Mouse (Mus musculus) midbrain, embryonic 11.5 days (tissue): ENCODE data around the gene Tfap2d. TPM values are rescaled to one million over a fixed set of nuclear protein-coding genes. Genes with fewer than 3 reads are reported as not detected.
A peak's percentile ranks its signal among the peaks of the same experiment; 100 is the strongest.

Experiments
- ATAC-seq: fragments of 200-750 bp; cut with Nextera tagmentation; 2 replicates; pipeline ENCODE4 v1.8.0; 2017; ENCODE audit warnings: moderate TSS enrichment, moderate library complexity; ENCODE audit not compliant: low FRiP score
- DNase-seq: peaks from one replicate; pipeline ENCODE4 v3.0.0; 2015; ENCODE audit warnings: low spot score; ENCODE audit errors: missing footprints
- H3K27ac ChIP-seq: fragments of 300-500 bp; sonication (generic); 2 replicates; pipeline ENCODE4 v1.5.1; 2014; ENCODE audit warnings: low read depth, low read length
- H3K27me3 ChIP-seq: fragments of 300-500 bp; sonication (generic); 2 replicates; pipeline ENCODE4 v1.6.1; 2014; ENCODE audit warnings: mild to moderate bottlenecking, low read length, moderate library complexity, mixed read lengths; ENCODE audit not compliant: control insufficient read depth, insufficient read depth
- H3K36me3 ChIP-seq: fragments of 300-500 bp; sonication (generic); 2 replicates; pipeline ENCODE4 v1.6.1; 2014; ENCODE audit warnings: mild to moderate bottlenecking, low read length, moderate library complexity, mixed read lengths; ENCODE audit not compliant: control insufficient read depth, insufficient read depth
- H3K4me1 ChIP-seq: fragments of 300-500 bp; sonication (generic); 2 replicates; pipeline ENCODE4 v1.6.1; 2014; ENCODE audit warnings: low read length; ENCODE audit not compliant: control insufficient read depth, insufficient read depth
- H3K4me2 ChIP-seq: fragments of 300-500 bp; sonication (generic); 2 replicates; pipeline ENCODE4 v1.6.1; 2014; ENCODE audit warnings: mild to moderate bottlenecking, moderate library complexity
- H3K4me3 ChIP-seq: fragments of 300-500 bp; sonication (generic); 2 replicates; pipeline ENCODE4 v1.5.1; 2014; ENCODE audit warnings: low read depth, low read length
- H3K9ac ChIP-seq: fragments of 300-500 bp; sonication (generic); 2 replicates; pipeline ENCODE4 v1.6.1; 2014; ENCODE audit warnings: low read length
- H3K9me3 ChIP-seq: fragments of 300-500 bp; sonication (generic); 2 replicates; pipeline ENCODE4 v1.6.1; 2016; ENCODE audit warnings: low read length; ENCODE audit not compliant: control insufficient read depth
- WGBS: fragments of 180-500 bp; shearing (Covaris S2); extraction: QIAGEN DNeasy Blood & Tissue Kit; methylation state at CpG from one replicate; pipeline ENCODE4 v1.1.7; 2014; 5-methylcytosine and 5-hydroxymethylcytosine counted together
- polyA plus RNA-seq: library from polyadenylated mRNA; unstranded; fragments of >200 nt; fragmentation: Nextera tagmentation; extraction: Ambion mirVana; gene quantifications from 2 replicates; pipeline ENCODE4 v1.2.1, GENCODE M21; 2014

The Tfap2d gene
- polyA plus RNA-seq, 1 experiment from 2014 or later, result 20.1 TPM

DNA sequence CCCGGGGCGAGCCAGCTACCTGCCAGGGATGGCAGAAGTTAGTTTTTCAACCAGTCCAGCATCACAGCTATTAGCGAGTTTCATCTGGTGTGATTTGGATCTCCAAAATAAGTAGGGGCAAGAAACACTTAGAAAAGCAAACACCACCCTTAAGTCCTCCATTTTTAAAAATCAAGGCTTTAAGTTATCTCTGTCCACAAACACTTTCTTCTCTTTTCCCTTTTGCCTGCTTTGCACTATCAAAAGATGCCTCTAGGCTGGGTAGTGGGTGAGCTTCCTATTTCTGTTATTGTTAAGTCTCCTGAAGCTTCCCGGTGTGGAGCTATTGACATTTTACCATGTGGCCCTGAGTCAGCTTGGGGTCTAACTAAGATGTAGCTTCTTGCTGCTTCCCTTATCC is 110.3 kb downstream of the Tfap2d start:
- peak; percentile 87 for DNase-seq
- Histone ChIP-seq H3K36me3 (no peaks in the 10 kb centered on the region), H3K9me3 (no peaks in the 10 kb centered on the region), H3K27me3 (peaks cover 93% of the 10 kb centered on the region), H3K27ac (no peak overlapping the region), H3K9ac (no peak overlapping the region), H3K4me2 (no peak overlapping the region), H3K4me3 (no peak overlapping the region), H3K4me1 (peaks cover 5% of the 10 kb centered on the region; the same call in 1 of the 2 replicates)
- WGBS, result under 1% methylated on average over 4 of the region's 4 CpGs
- no peak for ATAC-seq

DNA sequence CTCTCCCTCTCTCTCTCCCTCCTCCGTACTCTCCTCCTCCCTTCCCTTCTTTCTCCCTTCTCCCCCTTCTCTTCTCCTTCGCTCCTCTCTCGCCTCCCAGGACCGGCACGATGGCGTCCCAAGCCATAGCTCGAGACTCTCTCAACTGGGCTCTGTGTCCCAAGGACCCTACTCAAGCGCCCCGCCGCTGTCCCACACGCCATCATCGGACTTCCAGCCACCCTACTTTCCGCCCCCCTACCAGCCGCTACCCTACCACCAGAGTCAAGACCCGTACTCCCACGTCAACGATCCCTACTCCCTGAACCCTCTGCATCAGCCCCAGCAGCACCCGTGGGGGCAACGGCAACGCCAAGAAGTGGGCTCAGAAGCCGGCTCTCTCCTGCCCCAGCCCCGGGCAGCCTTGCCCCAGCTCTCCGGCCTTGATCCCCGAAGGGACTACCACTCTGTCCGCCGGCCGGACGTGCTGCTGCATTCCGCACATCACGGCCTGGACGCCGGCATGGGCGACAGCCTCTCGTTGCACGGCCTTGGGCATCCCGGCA is 111.1 kb downstream of the Tfap2d start:
- Histone ChIP-seq H3K4me2 (no peak overlapping the region), H3K27me3 (peaks cover 93% of the 10 kb centered on the region), H3K27ac (no peak overlapping the region), H3K4me3 (peak overlapping the region; percentile 22), H3K4me1 (peaks cover 5% of the 10 kb centered on the region; the same call in 1 of the 2 replicates), H3K36me3 (no peaks in the 10 kb centered on the region), H3K9ac (0 out of 2 replicates have a peak overlapping the region, but pooled peaks have one; percentile 0), H3K9me3 (no peaks in the 10 kb centered on the region)
- WGBS, result under 1% methylated on average over 35 of the region's 36 CpGs
- ATAC-seq (0 out of 2 replicates have a peak, but pooled peaks have one; percentile 15), DNase-seq (peak; percentile 92)

Other genes with a start within 250 kb of the Tfap2d start
- gene Tfap2b, start 105.9 kb downstream of the Tfap2d start, polyA plus RNA-seq, result 34.0 and 37.0 TPM in 2 replicates